In genomic region chr11:62086648-62087047, GRCm38 (mm10) we compare ENCODE assay signal across 19 mouse cellular contexts.
A peak's percentile ranks its signal among the peaks of the same experiment; 100 is the strongest.
DNase-seq lines count a peak whose midpoint lies in the region; ATAC-seq and TF ChIP-seq lines count a peak whose summit lies in the region.
"Had no signal": no experiment of that assay in that cellular context is flagged by ENCODE, and none has a peak within 500 bp of the region (broad histone marks: within the 10 kb centered on the region; RNA-seq: fewer than 3 reads in every experiment).

No protein-coding gene starts in this region.

- no peaks in the 10 kb centered on the region for H3K9me3 ChIP-seq in heart, embryonic 13.5 days
- H3K9me3 ChIP-seq in liver, embryonic 13.5 days (replicated peaks) = no peaks in the 10 kb centered on the region
- H3K9me3 ChIP-seq in MEL (replicated peaks; ENCODE audit: insufficient read depth, low read length) = no peaks in the 10 kb centered on the region
- H3K9me3 ChIP-seq: embryonic facial prominence, embryonic 12.5 days; forebrain, embryonic 13.5 days; heart, embryonic 15.5 days had no signal

- no peak overlapping the region for H3K4me3 ChIP-seq in heart, embryonic 13.5 days
- no peak overlapping the region for H3K4me3 ChIP-seq in liver, embryonic 13.5 days (replicated peaks)
- H3K4me3 ChIP-seq in MEL (ENCODE audit: control insufficient read depth in 1 of 2, insufficient read depth in 1 of 2, low read depth in 2 of 2, low read length in 2 of 2) = no peak overlapping the region
- H3K4me3 ChIP-seq: embryonic facial prominence, embryonic 12.5 days; forebrain, embryonic 13.5 days; heart, embryonic 15.5 days had no signal

- peaks cover 25% of the 10 kb centered on the region for H3K4me1 ChIP-seq in heart, embryonic 13.5 days
- H3K4me1 ChIP-seq in liver, embryonic 13.5 days (replicated peaks) = peaks cover 24% of the 10 kb centered on the region
- H3K4me1 ChIP-seq in MEL (ENCODE audit: control insufficient read depth in 1 of 2, insufficient read depth in 2 of 2, low read length in 2 of 2) = no peaks in the 10 kb centered on the region
- H3K4me1 ChIP-seq: embryonic facial prominence, embryonic 12.5 days; forebrain, embryonic 13.5 days had no signal

- no peaks in the 10 kb centered on the region for H3K79me2 ChIP-seq in MEL (ENCODE audit: control insufficient read depth, insufficient read depth, low read length, poor library complexity)

- no peak overlapping the region for H3K4me2 ChIP-seq in heart, embryonic 13.5 days
- no peak overlapping the region for H3K4me2 ChIP-seq in liver, embryonic 13.5 days
- H3K4me2 ChIP-seq: embryonic facial prominence, embryonic 12.5 days; forebrain, embryonic 13.5 days; heart, embryonic 15.5 days had no signal

- no peak for ATAC-seq in heart, embryonic 13.5 days (ENCODE audit: extremely low read depth, insufficient number of reproducible peaks, low FRiP score, low TSS enrichment)
- ATAC-seq in liver, embryonic 13.5 days (ENCODE audit: low read depth) = no peak
- ATAC-seq in megakaryocyte progenitor cell, adult 5-6 weeks (replicated peaks; ENCODE audit: poor library complexity) = 0 out of 2 replicates have a peak, but pooled peaks have one; percentile 4
- ATAC-seq: forebrain, embryonic 13.5 days; forebrain, postnatal 0 days; hindbrain, embryonic 16.5 days; inflammation-experienced regulatory T-cells, adult 6 months had no signal

- no peak for DNase-seq in heart, adult 8-10 months (ENCODE audit: low spot score)
- no peak for DNase-seq in liver, embryonic 13.5 days
- DNase-seq in liver = no peak
- no peak for DNase-seq in MEL (ENCODE audit: low read depth, low spot score)
- no peak for DNase-seq in frontal cortex, postnatal 14 days (ENCODE audit: low spot score in 2 of 2)
- DNase-seq: adrenal gland, adult 8-10 months; adrenal gland, postnatal 36 days; cerebellum, adult 9-10 months; cerebellum, postnatal 25 days; forebrain, postnatal 0 days; gastrocnemius, postnatal 36 days; kidney, adult 18-20 months had no signal

- peak overlapping the region; percentile 22 for H3K27ac ChIP-seq in heart, embryonic 13.5 days (replicated peaks)
- peak overlapping the region; percentile 36; the same call in 1 of the 2 replicates for H3K27ac ChIP-seq in liver, embryonic 13.5 days
- H3K27ac ChIP-seq in MEL (ENCODE audit: control insufficient read depth, low read depth, low read length) = no peak overlapping the region
- H3K27ac ChIP-seq: embryonic facial prominence, embryonic 12.5 days; forebrain, embryonic 13.5 days; heart, embryonic 15.5 days had no signal

- H3K9ac ChIP-seq in heart, embryonic 13.5 days = no peak overlapping the region
- no peak overlapping the region for H3K9ac ChIP-seq in liver, embryonic 13.5 days
- no peak overlapping the region for H3K9ac ChIP-seq in MEL (ENCODE audit: control insufficient read depth, low read depth, low read length, poor library complexity, severe bottlenecking)
- H3K9ac ChIP-seq: embryonic facial prominence, embryonic 12.5 days; forebrain, embryonic 13.5 days; forebrain, postnatal 0 days; heart, embryonic 15.5 days had no signal

- H3K27me3 ChIP-seq in heart, embryonic 13.5 days (replicated peaks) = no peaks in the 10 kb centered on the region
- no peaks in the 10 kb centered on the region for H3K27me3 ChIP-seq in liver, embryonic 13.5 days
- no peaks in the 10 kb centered on the region for H3K27me3 ChIP-seq in MEL (ENCODE audit: control insufficient read depth in 1 of 2, insufficient read depth in 2 of 2, low read length in 2 of 2)
- H3K27me3 ChIP-seq: embryonic facial prominence, embryonic 12.5 days; forebrain, embryonic 13.5 days; heart, embryonic 15.5 days had no signal

- H3K36me3 ChIP-seq in heart, embryonic 13.5 days = no peaks in the 10 kb centered on the region
- peaks cover 4% of the 10 kb centered on the region for H3K36me3 ChIP-seq in liver, embryonic 13.5 days
- peaks cover 0 to 12% of the 10 kb centered on the region in 2 experiments; a peak in 2 of 4 replicates for H3K36me3 ChIP-seq in MEL (ENCODE audit: control insufficient read depth in 1 of 2, insufficient read depth in 2 of 2, low read length in 2 of 2)
- H3K36me3 ChIP-seq: embryonic facial prominence, embryonic 12.5 days; heart, embryonic 15.5 days had no signal

- no peak for TF ChIP-seq RAD21 in MEL (IDR thresholded peaks at IDR 0.05; ENCODE audit: low read depth, low read length)

- 50% methylated on average over 2 of the region's 2 CpGs for WGBS in heart, embryonic 13.5 days
- 41% methylated on average over 2 of the region's 2 CpGs for WGBS in liver, embryonic 13.5 days (ENCODE audit: insufficient replicate concordance)

- no peak for TF ChIP-seq EP300 in MEL (IDR thresholded peaks at IDR 0.05; ENCODE audit: low read depth in 1 of 2, low read length in 2 of 2)

- TF ChIP-seq POLR2A in MEL (IDR thresholded peaks at IDR 0.05; ENCODE audit: control insufficient read depth in 1 of 2, insufficient read depth in 1 of 2, low read depth in 1 of 2, low read length in 2 of 2, poor library complexity in 1 of 2) = no peak

- TF ChIP-seq CTCF in MEL (IDR thresholded peaks at IDR 0.05 in 2 of 3, conservative IDR thresholded peaks at IDR 0.05 in 1 of 3; ENCODE audit: control insufficient read depth in 1 of 3, insufficient read depth in 1 of 3, low read depth in 2 of 3, low read length in 3 of 3, poor library complexity in 1 of 3, severe bottlenecking in 1 of 3) = no peak

TF ChIP-seq in MEL, 35 proteins besides CTCF, POLR2A, EP300 and RAD21:
- TF ChIP-seq TAL1 (IDR thresholded peaks at IDR 0.05; ENCODE audit: low read length) (peak; percentile 52), NELFE (IDR thresholded peaks at IDR 0.05; ENCODE audit: low read depth, low read length) (no peak)
